In the genomic region with DNA sequence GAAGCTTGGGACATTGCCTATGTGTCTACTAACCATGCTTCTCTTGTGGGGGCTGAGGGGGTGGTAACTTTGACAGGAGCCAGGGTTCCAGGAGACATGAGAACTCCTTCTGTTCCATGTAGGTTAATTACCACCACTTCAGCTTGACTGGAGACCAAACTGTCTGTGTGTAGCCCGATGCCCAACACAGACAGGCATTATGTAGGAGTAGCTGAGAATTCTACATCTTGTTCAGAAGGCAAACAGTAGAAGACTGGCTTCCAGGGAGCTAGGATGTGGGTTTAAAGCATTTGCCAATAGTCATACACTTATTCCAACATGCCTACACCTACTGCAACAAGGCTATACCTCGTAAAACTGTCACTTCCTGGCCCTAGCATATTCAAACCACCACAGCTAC, we compare ENCODE assay signal across 37 mouse cellular contexts. TPM values are rescaled to one million over a fixed set of nuclear protein-coding genes. Genes with fewer than 3 reads are reported as not detected.
"Had no signal": no experiment of that assay in that cellular context is flagged by ENCODE, and none has a peak within 500 bp of the region (broad histone marks: within the 10 kb centered on the region; RNA-seq: fewer than 3 reads in every experiment).

No protein-coding gene starts in this region.

- H3K4me2 ChIP-seq: heart, embryonic 11.5 days; heart, embryonic 13.5 days; heart, embryonic 15.5 days; hindbrain, embryonic 12.5 days; hindbrain, embryonic 14.5 days; kidney, embryonic 15.5 days; limb, embryonic 13.5 days; limb, embryonic 15.5 days; liver, embryonic 12.5 days had no signal

- ATAC-seq: forebrain, embryonic 16.5 days; hindbrain, postnatal 0 days; intestine, embryonic 16.5 days; liver, embryonic 12.5 days had no signal

- H3K27me3 ChIP-seq: heart, embryonic 13.5 days; heart, embryonic 15.5 days; hindbrain, embryonic 12.5 days; kidney, embryonic 15.5 days; limb, embryonic 13.5 days; limb, embryonic 15.5 days; liver, embryonic 12.5 days had no signal

- H3K36me3 ChIP-seq: heart, embryonic 13.5 days; heart, embryonic 15.5 days; hindbrain, embryonic 10.5 days; hindbrain, embryonic 12.5 days; kidney, embryonic 15.5 days; limb, embryonic 13.5 days; limb, embryonic 15.5 days; liver, embryonic 12.5 days had no signal

- DNase-seq: gastrocnemius, adult 2 months; gastrocnemius, postnatal 10 days; gastrocnemius, postnatal 25 days; heart, adult 2 months; heart, postnatal 4 days; kidney, postnatal 14 days; layer of hippocampus, postnatal 36 days had no signal

- H3K27ac ChIP-seq: gastrocnemius, adult 2 months; heart, adult 2 months; heart, embryonic 13.5 days; heart, embryonic 15.5 days; hindbrain, embryonic 10.5 days; hindbrain, embryonic 12.5 days; hindbrain, embryonic 14.5 days; hindbrain, postnatal 0 days; kidney, embryonic 15.5 days; kidney, postnatal 0 days; limb, embryonic 13.5 days; limb, embryonic 15.5 days; liver, embryonic 12.5 days; liver, embryonic 14.5 days had no signal

- H3K4me3 ChIP-seq: gastrocnemius, adult 2 months; heart, adult 2 months; heart, embryonic 13.5 days; heart, embryonic 15.5 days; hindbrain, embryonic 10.5 days; hindbrain, embryonic 12.5 days; kidney, embryonic 15.5 days; limb, embryonic 13.5 days; limb, embryonic 15.5 days; liver, embryonic 12.5 days had no signal

- H3K9ac ChIP-seq: heart, embryonic 13.5 days; heart, embryonic 15.5 days; hindbrain, embryonic 12.5 days; hindbrain, embryonic 14.5 days; kidney, embryonic 15.5 days; limb, embryonic 13.5 days; limb, embryonic 15.5 days; liver, embryonic 12.5 days; liver, embryonic 14.5 days had no signal

- H3K9me3 ChIP-seq: heart, embryonic 15.5 days; hindbrain, embryonic 12.5 days; kidney, embryonic 15.5 days; limb, embryonic 13.5 days; limb, embryonic 15.5 days; liver, embryonic 12.5 days had no signal

- H3K4me1 ChIP-seq: heart, embryonic 13.5 days; heart, embryonic 15.5 days; hindbrain, embryonic 10.5 days; hindbrain, embryonic 12.5 days; limb, embryonic 13.5 days; limb, embryonic 15.5 days; liver, embryonic 12.5 days had no signal

RNA-seq across cellular contexts. Expression of gene Rdh19, which starts 11.2 kb away (rescaled TPM):
- total RNA-seq: gastrocnemius, adult 2 months; gastrocnemius, postnatal 10 days; gastrocnemius, postnatal 25 days; gastrocnemius, postnatal 4 days; granulocyte monocyte progenitor cell, adult 5-6 weeks; heart, adult 2 months; heart, postnatal 25 days; heart, postnatal 4 days; hindbrain, postnatal 0 days; layer of hippocampus, adult 18-20 months; layer of hippocampus, adult 8-10 months; layer of hippocampus, postnatal 14 days; layer of hippocampus, postnatal 36 days; left cerebral cortex, adult 18-20 months; left cerebral cortex, adult 8-10 months; left cerebral cortex, postnatal 14 days; left cerebral cortex, postnatal 36 days; liver, adult 2 months had no signal
- polyA plus RNA-seq: forebrain, embryonic 16.5 days; heart, adult 2 months; heart, embryonic 11.5 days; heart, embryonic 13.5 days; heart, embryonic 15.5 days; heart, postnatal 0 days; hindbrain, embryonic 10.5 days; hindbrain, embryonic 12.5 days; hindbrain, embryonic 14.5 days; hindbrain, postnatal 0 days; intestine, embryonic 14.5 days; intestine, embryonic 16.5 days; large intestine, adult 2 months; limb, embryonic 11.5 days; limb, embryonic 13.5 days; limb, embryonic 15.5 days; liver, embryonic 12.5 days had no signal

RNA-seq across cellular contexts. Expression of gene Rdh16f2, which starts 27.7 kb away (rescaled TPM):
- total RNA-seq: gastrocnemius, adult 2 months; gastrocnemius, postnatal 10 days; gastrocnemius, postnatal 25 days; gastrocnemius, postnatal 4 days; granulocyte monocyte progenitor cell, adult 5-6 weeks; heart, adult 2 months; heart, postnatal 25 days; heart, postnatal 4 days; hindbrain, postnatal 0 days; layer of hippocampus, adult 18-20 months; layer of hippocampus, adult 8-10 months; layer of hippocampus, postnatal 14 days; layer of hippocampus, postnatal 36 days; left cerebral cortex, adult 18-20 months; left cerebral cortex, adult 8-10 months; left cerebral cortex, postnatal 14 days; left cerebral cortex, postnatal 36 days had no signal
- polyA plus RNA-seq: forebrain, embryonic 16.5 days; heart, adult 2 months; heart, embryonic 11.5 days; heart, embryonic 13.5 days; heart, embryonic 15.5 days; heart, postnatal 0 days; hindbrain, embryonic 10.5 days; hindbrain, embryonic 12.5 days; hindbrain, embryonic 14.5 days; hindbrain, postnatal 0 days; limb, embryonic 11.5 days; limb, embryonic 13.5 days; limb, embryonic 15.5 days; liver, embryonic 12.5 days had no signal

RNA-seq across cellular contexts. Expression of gene Rdh16, which starts 37.6 kb away (rescaled TPM):
- total RNA-seq: gastrocnemius, adult 2 months; gastrocnemius, postnatal 25 days; granulocyte monocyte progenitor cell, adult 5-6 weeks; heart, adult 2 months; heart, postnatal 25 days; heart, postnatal 4 days; left cerebral cortex, postnatal 14 days had no signal
- polyA plus RNA-seq: forebrain, embryonic 16.5 days; heart, adult 2 months; heart, embryonic 11.5 days; heart, embryonic 13.5 days; heart, embryonic 15.5 days; heart, postnatal 0 days; hindbrain, embryonic 10.5 days; hindbrain, embryonic 12.5 days; hindbrain, embryonic 14.5 days; intestine, embryonic 14.5 days; intestine, embryonic 16.5 days; limb, embryonic 11.5 days; limb, embryonic 13.5 days; liver, embryonic 12.5 days; liver, embryonic 14.5 days had no signal

RNA-seq across cellular contexts. Expression of gene Rdh7, which starts 50.1 kb away (rescaled TPM):
- total RNA-seq: gastrocnemius, adult 2 months; gastrocnemius, postnatal 25 days; granulocyte monocyte progenitor cell, adult 5-6 weeks; heart, adult 2 months; heart, postnatal 25 days; heart, postnatal 4 days; hindbrain, postnatal 0 days; layer of hippocampus, adult 18-20 months; layer of hippocampus, adult 8-10 months; layer of hippocampus, postnatal 14 days; layer of hippocampus, postnatal 36 days; left cerebral cortex, adult 18-20 months; left cerebral cortex, adult 8-10 months; left cerebral cortex, postnatal 14 days; left cerebral cortex, postnatal 36 days had no signal
- polyA plus RNA-seq: forebrain, embryonic 16.5 days; heart, adult 2 months; heart, embryonic 11.5 days; heart, embryonic 13.5 days; heart, embryonic 15.5 days; heart, postnatal 0 days; hindbrain, embryonic 10.5 days; hindbrain, embryonic 12.5 days; hindbrain, embryonic 14.5 days; hindbrain, postnatal 0 days; kidney, embryonic 15.5 days; limb, embryonic 11.5 days; limb, embryonic 13.5 days; limb, embryonic 15.5 days; liver, embryonic 12.5 days had no signal

RNA-seq across cellular contexts. Expression of gene Sdr9c7, which starts 59.8 kb away (rescaled TPM):
- total RNA-seq: gastrocnemius, adult 2 months; gastrocnemius, postnatal 10 days; gastrocnemius, postnatal 25 days; gastrocnemius, postnatal 4 days; granulocyte monocyte progenitor cell, adult 5-6 weeks; heart, adult 2 months; heart, postnatal 25 days; heart, postnatal 4 days; hindbrain, postnatal 0 days; layer of hippocampus, adult 18-20 months; layer of hippocampus, adult 8-10 months; layer of hippocampus, postnatal 36 days; left cerebral cortex, adult 18-20 months; left cerebral cortex, adult 8-10 months; left cerebral cortex, postnatal 14 days; left cerebral cortex, postnatal 36 days had no signal
- polyA plus RNA-seq: forebrain, embryonic 16.5 days; heart, adult 2 months; heart, embryonic 11.5 days; heart, embryonic 13.5 days; heart, embryonic 15.5 days; heart, postnatal 0 days; hindbrain, embryonic 10.5 days; hindbrain, embryonic 12.5 days; hindbrain, embryonic 14.5 days; hindbrain, postnatal 0 days; intestine, embryonic 14.5 days; kidney, postnatal 0 days; limb, embryonic 11.5 days; limb, embryonic 13.5 days; liver, embryonic 12.5 days; liver, embryonic 14.5 days had no signal
